Mouse (Mus musculus) hindbrain, embryonic 15.5 days (tissue): ENCODE data around the gene Ptrh1. TPM values are rescaled to one million over a fixed set of nuclear protein-coding genes. Genes with fewer than 3 reads are reported as not detected.
A peak's percentile ranks its signal among the peaks of the same experiment; 100 is the strongest.

ENCODE experiments used
- ATAC-seq: fragments of 200-750 bp; cut with Nextera tagmentation; 2 replicates; pipeline ENCODE4 v1.8.0; 2017; ENCODE audit warnings: low read depth, moderate number of reproducible peaks, moderate TSS enrichment; ENCODE audit not compliant: low FRiP score
- H3K27ac ChIP-seq: fragments of 300-500 bp; sonication (generic); replicated peaks from 2 replicates; pipeline ENCODE4 v1.5.1; 2015; ENCODE audit warnings: mild to moderate bottlenecking, inconsistent platforms
- H3K27me3 ChIP-seq: fragments of 300-500 bp; sonication (generic); 2 replicates; pipeline ENCODE4 v1.6.1; 2015; ENCODE audit warnings: control low read depth, inconsistent platforms
- H3K36me3 ChIP-seq: fragments of 300-500 bp; sonication (generic); 2 replicates; pipeline ENCODE4 v1.6.1; 2015; ENCODE audit warnings: control low read depth, inconsistent platforms
- H3K4me1 ChIP-seq: fragments of 300-500 bp; sonication (generic); replicated peaks from 2 replicates; pipeline ENCODE4 v1.6.1; 2015; ENCODE audit warnings: control low read depth, inconsistent platforms
- H3K4me2 ChIP-seq: fragments of 300-500 bp; sonication (generic); 2 replicates; pipeline ENCODE4 v1.6.1; 2015; ENCODE audit warnings: moderate library complexity, mild to moderate bottlenecking, inconsistent platforms
- H3K4me3 ChIP-seq: fragments of 300-500 bp; sonication (generic); 2 replicates; pipeline ENCODE4 v1.5.1; 2015; ENCODE audit warnings: mild to moderate bottlenecking, inconsistent platforms
- H3K9ac ChIP-seq: fragments of 300-500 bp; sonication (generic); 2 replicates; pipeline ENCODE4 v1.6.1; 2015; ENCODE audit warnings: inconsistent platforms
- H3K9me3 ChIP-seq: fragments of 300-500 bp; sonication (generic); 2 replicates; pipeline ENCODE4 v1.6.1; 2016; ENCODE audit warnings: control low read depth, inconsistent platforms
- WGBS: fragments of 180-500 bp; shearing (Covaris S2); methylation state at CpG from one replicate; pipeline ENCODE4 v1.1.7; 2015; 5-methylcytosine and 5-hydroxymethylcytosine counted together
- polyA plus RNA-seq: library from polyadenylated mRNA; unstranded; fragments of >200 nt; fragmentation: Nextera tagmentation; extraction: Ambion mirVana; gene quantifications from 2 replicates; pipeline ENCODE4 v1.2.1, GENCODE M21; 2015

The Ptrh1 gene
- polyA plus RNA-seq, 1 experiment from 2014 or later, result 5.0 TPM

- H3K4me1 ChIP-seq, result 0 out of 2 replicates have a peak, but pooled peaks cover 10% of the 10 kb centered on the region
- H3K27ac ChIP-seq, result peak overlapping the region; percentile 56; the same call in 1 of the 2 replicates
- no peak overlapping the region for H3K4me3 ChIP-seq
- no peak for ATAC-seq
- WGBS, result 80% methylated on average over 2 of the region's 2 CpGs
- no peaks in the 10 kb centered on the region for H3K27me3 ChIP-seq
- peaks cover 59% of the 10 kb centered on the region for H3K36me3 ChIP-seq
- no peak overlapping the region for H3K9ac ChIP-seq
- no peak overlapping the region for H3K4me2 ChIP-seq
- H3K9me3 ChIP-seq, result no peaks in the 10 kb centered on the region
Measured at GRCm38 (mm10) chr2:32816497-32816896, 40.9 kb downstream of the Ptrh1 start.

DNA sequence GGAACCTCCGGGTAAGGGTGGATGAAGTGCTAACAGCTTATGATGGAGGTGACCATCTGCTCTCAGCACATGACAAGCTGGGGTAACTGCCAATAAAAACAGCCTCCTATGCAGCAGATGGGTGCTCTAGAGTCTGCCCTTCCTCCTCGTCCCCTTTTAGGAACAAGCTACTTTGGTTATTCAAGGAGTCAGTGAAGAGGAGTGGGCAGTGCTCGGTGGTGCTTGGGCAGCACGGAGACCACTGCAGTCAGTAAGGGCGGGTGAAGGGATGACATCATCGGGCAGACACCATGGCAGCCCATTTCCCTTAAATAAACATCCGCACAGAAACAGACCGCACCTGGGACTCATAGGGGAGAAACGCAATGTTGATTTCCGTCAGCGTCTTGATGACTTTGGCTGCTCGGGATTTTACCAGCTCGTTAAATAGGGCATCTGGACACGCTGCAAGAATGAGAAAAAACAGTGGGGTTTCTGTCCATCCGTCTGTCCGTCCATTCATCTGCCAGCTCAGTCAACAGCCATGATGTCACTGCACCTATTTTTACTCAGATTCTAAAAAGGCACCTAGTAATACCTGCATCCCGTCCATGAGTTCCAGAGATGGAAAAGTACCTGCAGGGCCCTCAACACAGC lies 41.5 kb downstream of the Ptrh1 start:
- 0 out of 2 replicates have a peak, but pooled peaks have one; percentile 27 for ATAC-seq
- Histone ChIP-seq H3K4me1 (0 out of 2 replicates have a peak, but pooled peaks cover 10% of the 10 kb centered on the region), H3K27me3 (no peaks in the 10 kb centered on the region), H3K4me2 (no peak overlapping the region), H3K4me3 (no peak overlapping the region), H3K9me3 (no peaks in the 10 kb centered on the region), H3K36me3 (peaks cover 53% of the 10 kb centered on the region), H3K27ac (peak overlapping the region; percentile 56), H3K9ac (no peak overlapping the region)
- 56% methylated on average over 17 of the region's 17 CpGs for WGBS

DNA sequence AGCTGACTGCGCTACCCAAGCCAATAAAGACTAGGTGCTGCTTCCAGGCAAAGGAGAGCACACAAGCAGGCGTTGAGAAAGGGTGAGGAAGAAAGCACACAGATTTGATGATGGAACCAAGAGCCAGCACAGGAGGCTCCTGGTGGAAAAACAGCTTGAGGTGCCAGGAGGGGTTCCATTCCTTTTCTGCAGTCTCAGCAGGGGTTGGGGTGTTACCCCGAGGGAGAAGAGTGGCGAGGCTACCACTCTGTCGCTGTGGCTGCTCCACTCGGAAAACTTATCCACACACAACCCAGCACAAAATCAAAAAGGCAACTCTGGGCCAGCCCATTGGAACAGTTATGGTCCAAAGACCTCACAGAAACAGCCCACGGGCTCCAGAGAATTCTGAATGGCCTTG lies 42.0 kb downstream of the Ptrh1 start:
- no peak overlapping the region for H3K9ac ChIP-seq
- 0 out of 2 replicates have a peak, but pooled peaks cover 10% of the 10 kb centered on the region for H3K4me1 ChIP-seq
- no peak overlapping the region for H3K4me3 ChIP-seq
- WGBS, result 68% methylated on average over 7 of the region's 7 CpGs
- no peaks in the 10 kb centered on the region for H3K9me3 ChIP-seq
- H3K4me2 ChIP-seq, result no peak overlapping the region
- H3K27me3 ChIP-seq, result no peaks in the 10 kb centered on the region
- peaks cover 52% of the 10 kb centered on the region for H3K36me3 ChIP-seq
- H3K27ac ChIP-seq, result peak overlapping the region; percentile 56; the same call in 1 of the 2 replicates
- ATAC-seq, result no peak

GRCm38 (mm10) chr2:32818208-32818607 lies 42.6 kb downstream of the Ptrh1 start:
- Histone ChIP-seq H3K4me3 (no peak overlapping the region), H3K36me3 (peaks cover 51% of the 10 kb centered on the region), H3K4me2 (no peak overlapping the region), H3K9ac (no peak overlapping the region), H3K9me3 (no peaks in the 10 kb centered on the region), H3K27me3 (no peaks in the 10 kb centered on the region), H3K27ac (no peak overlapping the region), H3K4me1 (0 out of 2 replicates have a peak, but pooled peaks cover 11% of the 10 kb centered on the region)
- no peak for ATAC-seq
- WGBS, result 94% methylated on average over 5 of the region's 5 CpGs

DNA sequence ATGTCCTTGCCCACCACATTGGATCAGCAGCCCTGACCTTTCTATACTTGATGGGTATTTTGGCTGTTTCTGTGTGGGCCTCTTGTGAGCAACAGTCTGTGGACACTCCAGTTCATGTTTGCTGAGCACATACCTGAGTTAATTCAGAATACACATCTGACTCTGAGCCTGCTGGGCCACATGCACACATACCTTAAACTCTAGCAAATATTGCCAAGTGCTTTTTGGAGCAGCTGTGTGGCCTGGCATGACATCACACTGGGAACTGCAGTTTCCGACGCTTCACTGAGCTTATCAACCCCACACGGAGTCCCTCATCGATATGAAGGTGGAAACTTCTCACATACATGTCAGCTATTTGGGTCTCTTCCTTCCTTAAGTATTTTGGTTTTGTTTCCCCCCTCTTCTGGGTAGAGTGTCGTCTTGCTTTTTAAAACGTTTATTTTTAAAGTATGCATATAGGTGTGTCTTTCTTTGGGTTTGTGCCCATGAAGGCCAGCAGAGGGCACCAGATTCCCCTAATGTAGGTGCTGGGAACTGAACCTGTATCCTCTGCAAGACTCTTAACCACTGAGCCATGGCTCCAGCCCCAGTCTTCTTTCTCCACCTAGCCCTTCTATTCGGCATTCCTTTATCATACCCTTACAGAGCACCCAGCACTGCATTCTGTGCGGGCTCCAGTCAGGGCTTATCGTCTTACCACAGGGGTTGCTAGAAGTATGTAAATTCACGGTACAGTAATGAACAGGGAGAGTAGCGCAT lies 45.6 kb downstream of the Ptrh1 start:
- Histone ChIP-seq H3K9ac (no peak overlapping the region), H3K9me3 (no peaks in the 10 kb centered on the region), H3K36me3 (peaks cover 37% of the 10 kb centered on the region), H3K4me2 (no peak overlapping the region), H3K4me1 (peaks cover 24% of the 10 kb centered on the region), H3K4me3 (no peak overlapping the region), H3K27ac (no peak overlapping the region), H3K27me3 (no peaks in the 10 kb centered on the region)
- ATAC-seq, result no peak
- 69% methylated on average over 11 of the region's 11 CpGs for WGBS

- Histone ChIP-seq H3K36me3 (peaks cover 27% of the 10 kb centered on the region), H3K4me1 (peaks cover 16% of the 10 kb centered on the region), H3K4me3 (no peak overlapping the region), H3K27me3 (no peaks in the 10 kb centered on the region), H3K9ac (no peak overlapping the region), H3K9me3 (no peaks in the 10 kb centered on the region), H3K27ac (no peak overlapping the region), H3K4me2 (no peak overlapping the region)
- 77% methylated on average over 6 of the region's 6 CpGs for WGBS
- no peak for ATAC-seq
Measured at GRCm38 (mm10) chr2:32822643-32823042, 47.1 kb downstream of the Ptrh1 start.

DNA sequence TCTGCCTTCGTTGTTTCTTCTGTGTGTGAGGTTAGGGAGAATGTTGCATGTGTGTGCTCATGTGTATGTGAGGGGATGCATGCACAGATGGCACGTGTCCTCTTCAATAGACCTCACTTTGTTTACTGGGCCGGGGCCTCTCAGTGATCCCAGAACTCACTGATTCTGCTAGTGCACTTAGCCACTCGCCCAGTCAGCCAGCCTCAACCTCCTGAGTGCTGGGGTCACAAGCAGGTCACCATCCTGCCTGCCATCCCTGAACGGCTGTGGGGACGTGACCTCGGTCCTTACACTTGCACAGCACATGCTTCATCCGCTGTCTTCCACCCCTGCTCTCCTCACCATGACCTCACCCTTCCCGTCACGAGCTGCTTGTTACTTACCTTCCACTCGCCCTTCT lies 47.6 kb downstream of the Ptrh1 start:
- H3K9ac ChIP-seq, result no peak overlapping the region
- WGBS, result 36% methylated on average over 11 of the region's 11 CpGs
- 0 out of 2 replicates have a peak overlapping the region, but pooled peaks have one; percentile 22 for H3K27ac ChIP-seq
- H3K4me2 ChIP-seq, result no peak overlapping the region
- H3K4me1 ChIP-seq, result peaks cover 13% of the 10 kb centered on the region
- H3K9me3 ChIP-seq, result no peaks in the 10 kb centered on the region
- no peaks in the 10 kb centered on the region for H3K27me3 ChIP-seq
- no peak for ATAC-seq
- H3K36me3 ChIP-seq, result peaks cover 22% of the 10 kb centered on the region
- H3K4me3 ChIP-seq, result no peak overlapping the region

GRCm38 (mm10) chr2:32823579-32824154 lies 48.1 kb downstream of the Ptrh1 start:
- no peak overlapping the region for H3K4me2 ChIP-seq
- no peak overlapping the region for H3K4me3 ChIP-seq
- 48% methylated on average over 8 of the region's 8 CpGs for WGBS
- H3K9me3 ChIP-seq, result no peaks in the 10 kb centered on the region
- no peaks in the 10 kb centered on the region for H3K27me3 ChIP-seq
- H3K4me1 ChIP-seq, result peaks cover 13% of the 10 kb centered on the region
- peak overlapping the region; percentile 22; the same call in 1 of the 2 replicates for H3K27ac ChIP-seq
- no peak overlapping the region for H3K9ac ChIP-seq
- H3K36me3 ChIP-seq, result peaks cover 17% of the 10 kb centered on the region
- no peak for ATAC-seq

- Histone ChIP-seq H3K4me3 (no peak overlapping the region), H3K9me3 (no peaks in the 10 kb centered on the region), H3K27ac (0 out of 2 replicates have a peak overlapping the region, but pooled peaks have one; percentile 10), H3K36me3 (peaks cover 13% of the 10 kb centered on the region; the same call in 1 of the 2 replicates), H3K4me2 (no peak overlapping the region), H3K4me1 (peaks cover 13% of the 10 kb centered on the region), H3K9ac (no peak overlapping the region), H3K27me3 (no peaks in the 10 kb centered on the region)
- no peak for ATAC-seq
- WGBS, result 14% methylated on average over 8 of the region's 8 CpGs
Measured at GRCm38 (mm10) chr2:32824181-32824580, 48.6 kb downstream of the Ptrh1 start.

DNA sequence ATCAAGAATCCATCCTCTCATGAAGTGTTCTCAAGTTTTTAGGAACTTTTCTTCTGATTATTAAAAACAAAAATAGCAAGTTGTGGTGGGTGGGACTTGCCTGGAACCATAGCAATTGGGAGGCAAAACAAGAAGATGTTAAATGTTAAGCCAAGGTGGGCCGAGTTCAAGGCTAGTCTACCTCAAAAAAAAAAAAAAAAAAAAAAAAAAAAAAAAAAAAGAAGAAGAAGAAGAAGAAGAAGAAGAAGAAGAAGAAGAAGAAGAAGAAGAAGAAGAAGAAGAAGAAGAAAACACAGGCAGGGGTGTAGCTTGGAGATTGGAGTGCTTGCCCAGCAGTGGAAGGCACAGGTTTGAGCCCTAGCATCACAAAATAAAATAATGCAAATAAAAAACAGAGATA lies 49.2 kb downstream of the Ptrh1 start:
- Histone ChIP-seq H3K27me3 (no peaks in the 10 kb centered on the region), H3K9ac (no peak overlapping the region), H3K9me3 (no peaks in the 10 kb centered on the region), H3K4me1 (peaks cover 13% of the 10 kb centered on the region), H3K36me3 (peaks cover 13% of the 10 kb centered on the region; the same call in 1 of the 2 replicates), H3K4me2 (no peak overlapping the region), H3K27ac (0 out of 2 replicates have a peak overlapping the region, but pooled peaks have one; percentile 10), H3K4me3 (no peak overlapping the region)
- WGBS, result 100% methylated on average over 1 of the region's 1 CpGs
- no peak for ATAC-seq

GRCm38 (mm10) chr2:32825796-32826195 lies 50.2 kb downstream of the Ptrh1 start:
- ATAC-seq, result no peak
- Histone ChIP-seq H3K36me3 (peaks cover 5% of the 10 kb centered on the region; the same call in 1 of the 2 replicates), H3K9me3 (no peaks in the 10 kb centered on the region), H3K4me2 (no peak overlapping the region), H3K4me1 (peaks cover 13% of the 10 kb centered on the region), H3K9ac (no peak overlapping the region), H3K27me3 (no peaks in the 10 kb centered on the region), H3K4me3 (no peak overlapping the region), H3K27ac (no peak overlapping the region)
- 82% methylated on average over 6 of the region's 6 CpGs for WGBS
